ENCODE assay signal across 8 mouse cellular contexts in the genomic region with DNA sequence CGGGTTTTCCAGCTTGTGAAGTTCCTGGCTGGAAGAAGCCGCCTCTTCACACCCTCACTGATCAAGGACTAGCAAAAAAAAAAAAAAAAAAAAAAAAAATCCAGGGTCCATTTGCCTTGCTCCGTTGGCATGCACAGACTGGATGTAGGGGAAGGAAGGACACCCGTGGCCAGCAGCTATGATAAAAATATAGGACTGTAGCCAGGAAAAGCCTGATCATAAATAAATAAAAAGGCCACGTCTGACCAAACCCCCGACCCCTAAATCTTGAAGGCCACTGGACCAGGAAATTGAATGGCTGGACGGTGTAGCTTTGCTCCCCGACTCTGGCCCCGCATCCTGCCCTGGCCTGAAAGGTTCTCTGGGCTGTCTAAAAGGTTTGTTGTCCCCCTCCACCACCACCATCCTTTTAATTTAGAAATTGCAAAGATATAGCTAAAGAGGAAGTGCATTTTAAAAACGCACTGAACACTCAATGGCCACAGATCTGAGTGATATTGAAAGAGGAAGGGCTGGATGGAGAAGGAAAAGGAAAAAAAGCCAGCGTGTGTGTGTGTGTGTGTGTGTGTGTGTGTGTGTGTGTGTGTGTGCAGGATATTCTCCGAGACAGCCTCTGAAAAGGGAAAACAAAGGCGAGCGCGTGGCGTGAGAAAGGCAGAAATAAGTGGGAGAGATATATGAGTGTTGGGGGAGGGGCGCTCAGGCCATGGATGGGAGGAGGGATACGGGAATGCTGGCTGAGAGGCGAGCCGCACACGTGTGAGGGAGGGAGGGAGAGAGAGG.
A peak's percentile ranks its signal among the peaks of the same experiment; 100 is the strongest.
DNase-seq lines count a peak whose midpoint lies in the region; ATAC-seq lines count a peak whose summit lies in the region.

No protein-coding gene starts in this region.

- H3K27me3 ChIP-seq in forebrain, embryonic 13.5 days, result peaks cover 53% of the 10 kb centered on the region
- peaks cover 23% of the 10 kb centered on the region for H3K27me3 ChIP-seq in intestine, embryonic 16.5 days (replicated peaks; ENCODE audit: control insufficient read depth, insufficient read depth, low read length)
- 0 out of 2 replicates have a peak, but pooled peaks cover 15% of the 10 kb centered on the region for H3K27me3 ChIP-seq in stomach, embryonic 16.5 days (ENCODE audit: control insufficient read depth, insufficient read depth, low read length)

- 4% methylated on average over 18 of the region's 21 CpGs for WGBS in forebrain, embryonic 13.5 days
- WGBS in intestine, embryonic 16.5 days, result 4% methylated on average over 21 of the region's 21 CpGs
- 4% methylated on average over 21 of the region's 21 CpGs for WGBS in stomach, embryonic 16.5 days

- peaks cover 30% of the 10 kb centered on the region for H3K4me1 ChIP-seq in forebrain, embryonic 13.5 days
- H3K4me1 ChIP-seq in intestine, embryonic 16.5 days (ENCODE audit: control insufficient read depth, insufficient read depth, low read length), result peaks cover 27% of the 10 kb centered on the region
- peaks cover 31% of the 10 kb centered on the region for H3K4me1 ChIP-seq in stomach, embryonic 16.5 days (ENCODE audit: control insufficient read depth, insufficient read depth, low read length)

- 0 out of 2 replicates have a peak overlapping the region, but pooled peaks have one; percentile 25 for H3K27ac ChIP-seq in forebrain, embryonic 13.5 days
- peak overlapping the region; percentile 8; the same call in 1 of the 2 replicates for H3K27ac ChIP-seq in intestine, embryonic 16.5 days (ENCODE audit: low read length)
- peak overlapping the region; percentile 55; the same call in 1 of the 2 replicates for H3K27ac ChIP-seq in stomach, embryonic 16.5 days (ENCODE audit: low read length)

- peak overlapping the region; percentile 45 for H3K9ac ChIP-seq in forebrain, embryonic 13.5 days
- H3K9ac ChIP-seq in intestine, embryonic 16.5 days (ENCODE audit: low read depth, low read length), result peak overlapping the region; percentile 53; the same call in 1 of the 2 replicates
- peak overlapping the region; percentile 54 for H3K9ac ChIP-seq in stomach, embryonic 16.5 days (ENCODE audit: low read length)

- H3K9me3 ChIP-seq in forebrain, embryonic 13.5 days (replicated peaks), result no peaks in the 10 kb centered on the region
- no peaks in the 10 kb centered on the region for H3K9me3 ChIP-seq in intestine, embryonic 16.5 days (ENCODE audit: control insufficient read depth, low read length)
- H3K9me3 ChIP-seq in stomach, embryonic 16.5 days (replicated peaks; ENCODE audit: control insufficient read depth, low read length), result no peaks in the 10 kb centered on the region

- no peak for ATAC-seq in forebrain, embryonic 13.5 days
- ATAC-seq in intestine, embryonic 16.5 days, result peak; percentile 24; the same call in 1 of the 2 replicates
- ATAC-seq in stomach, embryonic 16.5 days (ENCODE audit: insufficient read depth, low FRiP score), result peak; percentile 49; the same call in 1 of the 2 replicates

- H3K4me2 ChIP-seq in forebrain, embryonic 13.5 days, result peak overlapping the region; percentile 49
- peak overlapping the region; percentile 57 for H3K4me2 ChIP-seq in intestine, embryonic 16.5 days (ENCODE audit: low read depth, low read length)
- peak overlapping the region; percentile 63 for H3K4me2 ChIP-seq in stomach, embryonic 16.5 days (ENCODE audit: low read depth, low read length)

- no peaks in the 10 kb centered on the region for H3K36me3 ChIP-seq in forebrain, embryonic 13.5 days (ENCODE audit: poor library complexity, severe bottlenecking)
- no peaks in the 10 kb centered on the region for H3K36me3 ChIP-seq in intestine, embryonic 16.5 days (ENCODE audit: control insufficient read depth, insufficient read depth, low read length)
- H3K36me3 ChIP-seq in stomach, embryonic 16.5 days (ENCODE audit: control insufficient read depth, insufficient read depth, low read length), result no peaks in the 10 kb centered on the region

- DNase-seq in adrenal gland, adult (ENCODE audit: inconsistent age in 2 of 2, low spot score in 1 of 2), result peak; percentile 70 to 84
- DNase-seq in adrenal gland, postnatal 4 days (ENCODE audit: low spot score in 2 of 2), result no peak
- DNase-seq in ES-CJ7 (ENCODE audit: low read depth, low spot score), result peak; percentile 66
- DNase-seq in lung, postnatal 14 days, result peak; percentile 57
- DNase-seq in thymus, postnatal 10 days (ENCODE audit: low spot score in 2 of 2), result no peak

- H3K4me3 ChIP-seq in forebrain, embryonic 13.5 days, result peak overlapping the region; percentile 10
- peak overlapping the region; percentile 28 for H3K4me3 ChIP-seq in intestine, embryonic 16.5 days (ENCODE audit: low read length)
- peak overlapping the region; percentile 37 for H3K4me3 ChIP-seq in stomach, embryonic 16.5 days (replicated peaks; ENCODE audit: low read length)

Comparison
In these comparisons a context has a peak if more than half of its experiments do, and no peak if none do; other contexts are left out.
1. DNase-seq: peak in adrenal gland, adult (2 of 2), ES-CJ7 (single experiment) and lung, postnatal 14 days (single experiment); none in adrenal gland, postnatal 4 days (0 of 2) and thymus, postnatal 10 days (0 of 2).
2. Peak in every context shown above with its lines, with median percentiles within 50 percentile points of each other: H3K27ac ChIP-seq, H3K4me2 ChIP-seq, H3K4me3 ChIP-seq and H3K9ac ChIP-seq.